Mouse (Mus musculus): ENCODE measurements at regions not wholly inside any gene's neighbourhood (a gene's known extent, or its start where the extent isn't known, plus 50 kb on each side); places are given as distances from the start of the nearest gene placed in this dataset.

DNA sequence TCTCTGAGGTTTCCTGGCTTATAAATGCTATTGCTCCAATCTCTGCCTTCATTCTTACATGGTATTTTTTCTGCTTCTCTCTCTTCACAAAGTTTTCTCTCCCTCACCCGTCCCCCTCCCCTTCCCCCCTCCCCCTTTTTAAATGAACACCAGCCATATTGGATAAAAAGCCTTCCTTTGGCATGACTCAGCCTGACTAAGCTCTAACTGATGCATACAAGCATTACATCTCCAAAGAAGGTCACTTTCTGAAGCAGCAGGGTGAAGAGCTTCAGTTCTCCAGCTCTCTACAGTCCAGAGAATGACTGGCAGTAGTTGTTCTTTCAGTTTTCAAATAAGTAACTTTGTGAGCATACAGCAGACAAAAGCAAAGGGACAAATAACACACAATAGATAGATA lies 244.4 kb downstream of the Ttc32 start:
- Histone ChIP-seq H3ac (ENCODE audit: control insufficient read depth, insufficient read length) (no peak overlapping the region), H3K36me3 (ENCODE audit: control insufficient read depth, insufficient read depth) (no peaks in the 10 kb centered on the region), H3K4me3 (no peak overlapping the region), H3K27me3 (ENCODE audit: control insufficient read depth, insufficient read depth, insufficient read length) (no peaks in the 10 kb centered on the region), H3K4me2 (ENCODE audit: low read depth) (no peak overlapping the region), H3K79me2 (ENCODE audit: control insufficient read depth, insufficient read depth) (no peaks in the 10 kb centered on the region)
- TF ChIP-seq USF1 (IDR thresholded peaks at IDR 0.05; ENCODE audit: low read depth) (no peak), E2F4 (IDR thresholded peaks at IDR 0.05; ENCODE audit: insufficient read depth) (no peak), POLR2A (IDR thresholded peaks at IDR 0.05; ENCODE audit: insufficient read length, low read depth) (no peak)

DNA sequence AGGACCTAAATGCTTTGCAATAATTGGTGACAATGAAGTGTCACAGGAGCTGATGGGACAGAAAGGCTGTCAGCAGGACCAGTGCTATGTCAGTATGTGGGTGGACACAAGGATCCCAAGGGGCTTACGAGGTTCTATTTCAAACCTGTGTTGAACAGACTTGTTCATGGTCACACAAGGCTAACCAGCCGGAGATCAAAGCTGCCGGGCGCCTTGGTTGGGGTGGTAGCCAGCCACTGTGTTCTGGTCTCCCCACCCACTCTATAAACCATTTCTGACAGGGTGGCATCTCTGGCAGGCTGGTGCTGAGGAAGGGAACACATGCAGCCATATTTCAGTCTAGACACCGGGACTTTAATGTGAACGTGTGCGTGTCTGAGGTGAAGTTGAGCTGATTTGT lies 245.9 kb downstream of the Ttc32 start:
- Histone ChIP-seq H3K27me3 (ENCODE audit: control insufficient read depth, insufficient read depth, insufficient read length) (no peaks in the 10 kb centered on the region), H3K4me3 (no peak overlapping the region), H3K36me3 (ENCODE audit: control insufficient read depth, insufficient read depth) (no peaks in the 10 kb centered on the region), H3K79me2 (ENCODE audit: control insufficient read depth, insufficient read depth) (no peaks in the 10 kb centered on the region), H3ac (ENCODE audit: control insufficient read depth, insufficient read length) (no peak overlapping the region), H3K4me2 (ENCODE audit: low read depth) (no peak overlapping the region)
- TF ChIP-seq TCF3 (IDR thresholded peaks at IDR 0.05; ENCODE audit: insufficient read length, low read depth) (no peak), USF1 (IDR thresholded peaks at IDR 0.05; ENCODE audit: low read depth) (no peak), POLR2AphosphoS2 (IDR thresholded peaks at IDR 0.05; ENCODE audit: insufficient read length, low read depth) (no peak), SRF (IDR thresholded peaks at IDR 0.05; ENCODE audit: control insufficient read depth, insufficient read length, low read depth) (no peak), REST (IDR thresholded peaks at IDR 0.05; ENCODE audit: insufficient read depth, insufficient read length) (no peak), E2F4 (IDR thresholded peaks at IDR 0.05; ENCODE audit: insufficient read depth) (no peak), POLR2A (IDR thresholded peaks at IDR 0.05; ENCODE audit: insufficient read length, low read depth) (no peak), TCF12 (IDR thresholded peaks at IDR 0.05; ENCODE audit: insufficient read depth, poor library complexity, severe bottlenecking) (no peak), MAX (IDR thresholded peaks at IDR 0.05; ENCODE audit: low read depth) (no peak), MYOG (IDR thresholded peaks at IDR 0.05; ENCODE audit: control insufficient read depth in 1 of 3, insufficient read depth in 1 of 3, insufficient read length in 2 of 3, low read depth in 2 of 3) (no peak), CEBPB (IDR thresholded peaks at IDR 0.05; ENCODE audit: insufficient read depth, poor library complexity, severe bottlenecking) (no peak), MYOD1 (IDR thresholded peaks at IDR 0.05; ENCODE audit: control insufficient read depth in 1 of 3, insufficient read length in 2 of 3, low read depth in 2 of 3) (no peak)

DNA sequence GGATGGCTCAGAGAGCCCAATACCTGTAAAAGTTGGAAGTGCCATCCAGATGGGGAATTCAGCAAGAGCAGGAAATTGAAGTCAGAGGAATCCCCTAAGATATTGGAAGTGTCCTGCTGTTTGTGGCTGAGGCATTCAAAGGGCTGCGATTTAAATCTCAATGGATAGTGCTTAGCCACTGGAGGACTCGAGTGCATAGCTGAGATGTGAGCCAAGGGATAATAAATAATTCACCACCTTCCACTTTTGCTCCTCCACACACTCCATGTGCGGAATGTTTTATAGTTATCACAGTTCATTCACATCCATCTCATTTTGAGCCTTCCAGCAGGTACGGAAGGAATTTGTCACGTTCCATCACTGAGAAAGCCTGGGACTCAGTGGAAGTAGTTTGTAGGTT lies 248.9 kb downstream of the Ttc32 start:
- H3K36me3 ChIP-seq (ENCODE audit: control insufficient read depth, insufficient read depth): no peaks in the 10 kb centered on the region
- H3K4me3 ChIP-seq: no peak overlapping the region
- H3ac ChIP-seq (ENCODE audit: control insufficient read depth, insufficient read length): no peak overlapping the region
- TF ChIP-seq REST (IDR thresholded peaks at IDR 0.05; ENCODE audit: insufficient read depth, insufficient read length): no peak
- TF ChIP-seq CEBPB (IDR thresholded peaks at IDR 0.05; ENCODE audit: insufficient read depth, poor library complexity, severe bottlenecking): no peak
- no peak for TF ChIP-seq TCF3 (IDR thresholded peaks at IDR 0.05; ENCODE audit: insufficient read length, low read depth)
- no peak for TF ChIP-seq POLR2A (IDR thresholded peaks at IDR 0.05; ENCODE audit: insufficient read length, low read depth)
- no peak for TF ChIP-seq USF1 (IDR thresholded peaks at IDR 0.05; ENCODE audit: low read depth)
- TF ChIP-seq POLR2AphosphoS2 (IDR thresholded peaks at IDR 0.05; ENCODE audit: insufficient read length, low read depth): no peak
- TF ChIP-seq E2F4 (IDR thresholded peaks at IDR 0.05; ENCODE audit: insufficient read depth): no peak
- no peak for TF ChIP-seq TCF12 (IDR thresholded peaks at IDR 0.05; ENCODE audit: insufficient read depth, poor library complexity, severe bottlenecking)
- TF ChIP-seq MYOD1 (IDR thresholded peaks at IDR 0.05; ENCODE audit: control insufficient read depth in 1 of 3, insufficient read length in 2 of 3, low read depth in 2 of 3): no peak
- TF ChIP-seq MYOG (IDR thresholded peaks at IDR 0.05; ENCODE audit: control insufficient read depth in 1 of 3, insufficient read depth in 1 of 3, insufficient read length in 2 of 3, low read depth in 2 of 3): no peak
- TF ChIP-seq MAX (IDR thresholded peaks at IDR 0.05; ENCODE audit: low read depth): no peak
- no peak for TF ChIP-seq SRF (IDR thresholded peaks at IDR 0.05; ENCODE audit: control insufficient read depth, insufficient read length, low read depth)
- H3K4me2 ChIP-seq (ENCODE audit: low read depth): no peak overlapping the region
- H3K79me2 ChIP-seq (ENCODE audit: control insufficient read depth, insufficient read depth): no peaks in the 10 kb centered on the region
- no peaks in the 10 kb centered on the region for H3K27me3 ChIP-seq (ENCODE audit: control insufficient read depth, insufficient read depth, insufficient read length)

DNA sequence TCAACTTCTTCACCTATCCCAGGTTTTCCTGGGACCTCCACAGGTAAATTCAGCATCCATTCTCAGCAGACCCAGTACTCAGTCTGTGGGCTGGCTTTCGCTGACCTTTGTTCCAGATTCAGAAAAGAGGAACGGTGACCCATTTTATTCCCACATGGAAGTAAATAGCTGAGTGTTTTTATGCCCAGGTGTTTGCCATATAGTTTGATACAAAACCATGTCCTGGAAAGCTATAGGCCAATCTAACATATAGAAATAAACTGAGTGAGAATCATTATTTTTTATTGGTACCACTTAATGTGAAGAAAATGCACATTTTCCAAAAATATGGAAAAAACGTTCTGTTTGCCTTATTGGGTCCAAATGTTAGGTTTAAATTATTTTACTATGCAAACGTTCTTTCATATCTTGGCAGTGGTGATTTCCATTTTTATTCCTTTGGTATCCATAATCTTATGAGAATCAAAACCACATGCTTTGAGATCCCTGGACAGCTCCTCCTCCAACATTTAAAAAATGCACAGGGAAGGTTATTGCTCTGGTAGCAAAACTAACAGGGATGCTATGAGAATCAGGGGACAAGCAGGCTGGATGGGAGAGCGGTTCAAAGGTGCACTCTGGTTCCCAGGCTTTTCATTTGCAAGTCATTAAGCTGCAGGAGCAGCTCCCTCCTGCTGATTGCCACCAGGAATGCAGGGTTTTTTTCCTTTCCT lies 250.3 kb downstream of the Ttc32 start:
- H3K36me3 ChIP-seq (ENCODE audit: control insufficient read depth, insufficient read depth): no peaks in the 10 kb centered on the region

DNA sequence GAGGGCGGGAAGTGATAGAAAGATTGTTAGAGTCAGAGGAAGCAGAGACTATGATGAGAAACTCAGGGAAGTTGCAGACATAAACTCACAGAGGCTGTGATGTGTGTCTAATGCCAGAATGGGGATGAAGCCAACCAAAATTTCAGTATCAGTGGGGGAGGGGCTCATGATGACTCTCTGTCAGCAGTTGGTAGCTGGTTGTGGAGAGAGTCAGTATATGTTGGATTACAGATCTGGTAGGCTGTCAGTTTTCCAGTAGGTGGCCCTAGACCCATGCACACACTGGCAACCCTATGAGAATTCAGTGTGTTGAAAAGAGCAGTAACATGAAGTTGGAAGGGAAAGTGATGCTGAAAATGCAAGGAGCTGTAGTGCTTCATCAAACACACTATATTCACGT lies 257.5 kb downstream of the Ttc32 start:
- H3K36me3 ChIP-seq (ENCODE audit: control insufficient read depth, insufficient read depth): no peaks in the 10 kb centered on the region
- H3K4me2 ChIP-seq (ENCODE audit: low read depth): no peak overlapping the region
- H3K79me2 ChIP-seq (ENCODE audit: control insufficient read depth, insufficient read depth): no peaks in the 10 kb centered on the region
- TF ChIP-seq CEBPB (IDR thresholded peaks at IDR 0.05; ENCODE audit: insufficient read depth, poor library complexity, severe bottlenecking) (no peak), POLR2A (IDR thresholded peaks at IDR 0.05; ENCODE audit: insufficient read length, low read depth) (no peak), POLR2AphosphoS2 (IDR thresholded peaks at IDR 0.05; ENCODE audit: insufficient read length, low read depth) (no peak), USF1 (IDR thresholded peaks at IDR 0.05; ENCODE audit: low read depth) (no peak), MAX (IDR thresholded peaks at IDR 0.05; ENCODE audit: low read depth) (no peak), MYOG (IDR thresholded peaks at IDR 0.05; ENCODE audit: control insufficient read depth in 1 of 3, insufficient read depth in 1 of 3, insufficient read length in 2 of 3, low read depth in 2 of 3) (no peak), REST (IDR thresholded peaks at IDR 0.05; ENCODE audit: insufficient read depth, insufficient read length) (no peak), SRF (IDR thresholded peaks at IDR 0.05; ENCODE audit: control insufficient read depth, insufficient read length, low read depth) (no peak), MYOD1 (IDR thresholded peaks at IDR 0.05; ENCODE audit: control insufficient read depth in 1 of 3, insufficient read length in 2 of 3, low read depth in 2 of 3) (no peak)
- no peaks in the 10 kb centered on the region for H3K27me3 ChIP-seq (ENCODE audit: control insufficient read depth, insufficient read depth, insufficient read length)
- no peak overlapping the region for H3ac ChIP-seq (ENCODE audit: control insufficient read depth, insufficient read length)
- H3K4me3 ChIP-seq: no peak overlapping the region

More for the DNA sequence above, 250.3 kb downstream of the Ttc32 start:
- no peak for TF ChIP-seq POLR2A (IDR thresholded peaks at IDR 0.05; ENCODE audit: insufficient read length, low read depth)
- Histone ChIP-seq H3ac (ENCODE audit: control insufficient read depth, insufficient read length) (no peak overlapping the region), H3K4me2 (ENCODE audit: low read depth) (no peak overlapping the region), H3K27me3 (ENCODE audit: control insufficient read depth, insufficient read depth, insufficient read length) (no peaks in the 10 kb centered on the region), H3K4me3 (no peak overlapping the region), H3K79me2 (ENCODE audit: control insufficient read depth, insufficient read depth) (no peaks in the 10 kb centered on the region)
